ENCODE assay signal across 27 mouse cellular contexts in the genomic region with DNA sequence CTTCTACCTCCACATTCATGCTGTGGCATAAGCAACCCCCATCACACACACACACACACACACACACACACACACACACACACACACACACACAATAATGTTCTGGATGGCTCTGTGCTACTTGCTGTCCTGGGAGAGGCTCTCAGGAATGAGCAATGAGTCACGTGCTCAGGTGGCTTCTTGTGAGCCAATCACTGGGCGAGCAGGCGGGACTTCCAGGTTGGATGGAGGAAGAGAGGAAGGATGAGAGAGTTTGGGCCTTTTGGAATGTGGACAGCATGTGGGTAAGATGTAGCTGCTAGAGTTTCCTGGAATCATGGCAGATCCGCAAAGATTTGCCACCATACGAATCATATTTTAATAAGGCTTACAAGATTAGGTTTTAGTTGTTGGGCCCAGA. TPM values are rescaled to one million over a fixed set of nuclear protein-coding genes. Genes with fewer than 3 reads are reported as not detected.
DNase-seq lines count a peak whose midpoint lies in the region; TF ChIP-seq lines count a peak whose summit lies in the region.
"Had no signal": no experiment of that assay in that cellular context is flagged by ENCODE, and none has a peak within 500 bp of the region (broad histone marks: within the 10 kb centered on the region; RNA-seq: fewer than 3 reads in every experiment).

No protein-coding gene starts in this region.

- no peak overlapping the region; the same call in 1 of the 2 replicates for H3K4me3 ChIP-seq in ES-Bruce4 (ENCODE audit: low read depth, low read length)
- H3K4me3 ChIP-seq: forebrain, embryonic 10.5 days; forebrain, embryonic 13.5 days; heart, adult 2 months; heart, embryonic 10.5 days; heart, embryonic 13.5 days had no signal

- H3K9ac ChIP-seq in ES-Bruce4 (ENCODE audit: low read depth, poor library complexity, severe bottlenecking) = peak overlapping the region; percentile 29; the same call in 1 of the 2 replicates
- H3K9ac ChIP-seq: forebrain, embryonic 13.5 days; heart, embryonic 13.5 days; hindbrain, embryonic 14.5 days had no signal

- H3K36me3 ChIP-seq in ES-Bruce4 (ENCODE audit: control insufficient read depth, insufficient read depth, low read length, poor library complexity, severe bottlenecking) = no peaks in the 10 kb centered on the region
- H3K36me3 ChIP-seq: heart, embryonic 10.5 days; heart, embryonic 13.5 days had no signal

- H3K9me3 ChIP-seq in ES-Bruce4 (replicated peaks; ENCODE audit: control insufficient read depth, insufficient read depth, low read length, poor library complexity, severe bottlenecking) = no peaks in the 10 kb centered on the region
- H3K9me3 ChIP-seq: forebrain, embryonic 10.5 days; forebrain, embryonic 13.5 days; G1E; heart, embryonic 10.5 days; heart, embryonic 13.5 days had no signal

- H3K4me1 ChIP-seq in ES-Bruce4 (ENCODE audit: control insufficient read depth, insufficient read depth, low read length) = peaks cover 3% of the 10 kb centered on the region

- DNase-seq in 3T3-L1 (ENCODE audit: low read depth, low spot score) (peak; percentile 7), MN1 (ENCODE audit: low spot score) (peak; percentile 39)
- no peak for DNase-seq in embryo, embryonic 9.5 days (ENCODE audit: extremely low spot score)
- no peak for DNase-seq in layer of hippocampus, adult 9-11 months
- no peak for DNase-seq in adrenal gland, adult 18-20 months (ENCODE audit: low spot score in 2 of 2)
- DNase-seq: adrenal gland, adult 2 months; adrenal gland, postnatal 14 days; B cell, adult 2 months; cerebellum, adult 11-12 months; cerebellum, adult 8-10 months; cerebellum, postnatal 10 days; cerebellum, postnatal 36 days; embryo, embryonic 11 days; gastrocnemius, postnatal 10 days; gastrocnemius, postnatal 36 days; heart, adult 2 months; heart, postnatal 14 days; heart, postnatal 4 days; kidney, adult 18-20 months had no signal

- TF ChIP-seq POLR2A in ES-Bruce4 (IDR thresholded peaks at IDR 0.05; ENCODE audit: insufficient read depth, low read length) = no peak

- no peak for TF ChIP-seq CTCF in ES-Bruce4 (IDR thresholded peaks at IDR 0.05; ENCODE audit: low read depth, low read length)

- H3K27ac ChIP-seq in ES-Bruce4 (ENCODE audit: insufficient read depth, low read length) = no peak overlapping the region
- H3K27ac ChIP-seq: forebrain, embryonic 10.5 days; forebrain, embryonic 13.5 days; heart, adult 2 months; heart, embryonic 10.5 days; heart, embryonic 13.5 days; hindbrain, embryonic 14.5 days; hindbrain, postnatal 0 days had no signal

- H3K27me3 ChIP-seq in ES-Bruce4 (ENCODE audit: control insufficient read depth, insufficient read depth, low read length, poor library complexity, severe bottlenecking) = no peaks in the 10 kb centered on the region
- H3K27me3 ChIP-seq: forebrain, embryonic 13.5 days; heart, embryonic 13.5 days had no signal

- no peak for TF ChIP-seq EP300 in ES-Bruce4 (IDR thresholded peaks at IDR 0.05; ENCODE audit: insufficient read depth, low read depth, low read length)

RNA-seq across cellular contexts. Expression of a gene that starts 40.8 kb away (rescaled TPM):
- polyA plus RNA-seq in ES-Bruce4 (2011; ENCODE audit: insufficient read depth, insufficient read length, low read depth, missing spikeins) = 3.5 and 5.1 TPM in 2 replicates
- total RNA-seq in adrenal gland, adult 18-20 months (2021) = 1 to 10 TPM in 1 of 2 experiments, under 1 TPM in 1; 0.36 to 1.7 TPM
- polyA plus RNA-seq: G1E had no signal

RNA-seq across cellular contexts. Expression of a gene that starts 52.4 kb away (rescaled TPM):
- polyA plus RNA-seq in ES-Bruce4 (2011; ENCODE audit: insufficient read depth, insufficient read length, low read depth, missing spikeins) = 42.6 and 44.9 TPM in 2 replicates
- 1 to 10 TPM; 4.0 to 4.5 TPM for total RNA-seq in adrenal gland, adult 18-20 months (2021)

RNA-seq across cellular contexts. Expression of a gene that starts 52.5 kb away (rescaled TPM):
- 16.2 and 19.9 TPM in 2 replicates for polyA plus RNA-seq in ES-Bruce4 (2011; ENCODE audit: insufficient read depth, insufficient read length, low read depth, missing spikeins)
- 10 to 100 TPM; 17.0 to 19.9 TPM for total RNA-seq in adrenal gland, adult 18-20 months (2021)

Comparison
In these comparisons a context has a peak if more than half of its experiments do, and no peak if none do; other contexts are left out.
1. DNase-seq: peak in 3T3-L1 (single experiment) and MN1 (single experiment); none in embryo, embryonic 9.5 days (single experiment), layer of hippocampus, adult 9-11 months (single experiment) and adrenal gland, adult 18-20 months (0 of 2).